Mouse (Mus musculus) gastrocnemius, postnatal 4 days (tissue): Measurements from ENCODE around the gene Mboat1. TPM values are rescaled to one million over a fixed set of nuclear protein-coding genes. Genes with fewer than 3 reads are reported as not detected.
A peak's percentile ranks its signal among the peaks of the same experiment; 100 is the strongest.

ENCODE experiments used
- DNase-seq, 2 experiments: peaks; one replicate each; pipeline ENCODE4 v3.0.0; 2021 to 2022; ENCODE audit warnings: low spot score in 2 of 2, mixed read lengths in 2 of 2
- total RNA-seq, 2 experiments: library from RNA; stranded (reverse); gene quantifications; 2 replicates each; pipeline ENCODE4 v1.2.3; 2021

The Mboat1 gene
- total RNA-seq, 2 experiments from 2014 or later: 6.8 to 8.2 TPM

- DNase-seq: no peak
These were observed 109.3 kb downstream of the Mboat1 start for GRCm38 (mm10) chr13:30245573-30245972.

GRCm38 (mm10) chr13:30250341-30250905, 114.1 kb downstream of the Mboat1 start:
- DNase-seq: no peak

GRCm38 (mm10) chr13:30251431-30251830, 115.1 kb downstream of the Mboat1 start:
- DNase-seq: no peak

GRCm38 (mm10) chr13:30252692-30253091, 116.4 kb downstream of the Mboat1 start:
- DNase-seq: no peak

- peak in 1 of 2 experiments; percentile 41 for DNase-seq
These were observed 117.5 kb downstream of the Mboat1 start for GRCm38 (mm10) chr13:30253636-30254264.

- no peak for DNase-seq
These were observed 118.1 kb downstream of the Mboat1 start for GRCm38 (mm10) chr13:30254421-30254820.

- no peak for DNase-seq
These were observed 122.5 kb downstream of the Mboat1 start for GRCm38 (mm10) chr13:30258802-30259201.

GRCm38 (mm10) chr13:30259326-30259725, 123.0 kb downstream of the Mboat1 start:
- DNase-seq: no peak

GRCm38 (mm10) chr13:30259912-30260560, 123.7 kb downstream of the Mboat1 start:
- DNase-seq: peak; percentile 37 to 68

- no peak for DNase-seq
These were observed 127.4 kb downstream of the Mboat1 start for GRCm38 (mm10) chr13:30263681-30264080.

- no peak for DNase-seq
These were observed 128.0 kb downstream of the Mboat1 start for GRCm38 (mm10) chr13:30264303-30264702.

GRCm38 (mm10) chr13:30264765-30265164, 128.5 kb downstream of the Mboat1 start:
- no peak for DNase-seq

- DNase-seq: no peak
These were observed 129.7 kb downstream of the Mboat1 start for GRCm38 (mm10) chr13:30266036-30266435.

- DNase-seq: no peak
These were observed 135.9 kb downstream of the Mboat1 start for GRCm38 (mm10) chr13:30272040-30272686.

Other genes with a start within 250 kb of the Mboat1 start
- gene E2f3, start 150.4 kb upstream of the Mboat1 start, total RNA-seq: 10 to 100 TPM; 14.6 to 14.9 TPM
- 10 to 100 TPM; 25.3 to 26.6 TPM for gene Agtr1a, start 200.0 kb downstream of the Mboat1 start, total RNA-seq